11 mouse cellular contexts compared by ENCODE assay signal in genomic region chr4:41761680-41762079, GRCm38 (mm10). TPM values are rescaled to one million over a fixed set of nuclear protein-coding genes. Genes with fewer than 3 reads are reported as not detected.
DNase-seq lines count a peak whose midpoint lies in the region; ATAC-seq and TF ChIP-seq lines count a peak whose summit lies in the region.
"Had no signal": no experiment of that assay in that cellular context is flagged by ENCODE, and none has a peak within 500 bp of the region (broad histone marks: within the 10 kb centered on the region; RNA-seq: fewer than 3 reads in every experiment).

No protein-coding gene starts in this region.

- intact Hi-C loops in heart, adult 2 months (cut with DNase I) = no loop called here
- intact Hi-C loops in left cerebral cortex, postnatal 10 days (cut with DNase I) = no loop called here

- no peaks in the 10 kb centered on the region for H3K9me3 ChIP-seq in lung, postnatal 0 days (ENCODE audit: low read length)
- H3K9me3 ChIP-seq in intestine, embryonic 14.5 days (ENCODE audit: control insufficient read depth, low read length) = no peaks in the 10 kb centered on the region
- H3K9me3 ChIP-seq in neural tube, embryonic 15.5 days (replicated peaks) = no peaks in the 10 kb centered on the region

- ATAC-seq in lung, postnatal 0 days = no peak
- ATAC-seq in intestine, embryonic 14.5 days (replicated peaks; ENCODE audit: low FRiP score, low TSS enrichment, low read depth) = no peak
- no peak for ATAC-seq in neural tube, embryonic 15.5 days (ENCODE audit: low FRiP score)

- H3K27ac ChIP-seq in heart, adult 2 months = peak overlapping the region; percentile 94; the same call in 1 of the 2 replicates
- H3K27ac ChIP-seq in lung, postnatal 0 days (ENCODE audit: low read length) = peak overlapping the region; percentile 92
- peak overlapping the region; percentile 86 for H3K27ac ChIP-seq in intestine, embryonic 14.5 days (ENCODE audit: low read depth)
- peak overlapping the region; percentile 37; the same call in 1 of the 2 replicates for H3K27ac ChIP-seq in neural tube, embryonic 15.5 days (replicated peaks)

- DNase-seq in heart, adult 2 months = no peak
- DNase-seq in heart, adult 11 months = no peak
- DNase-seq in lung, postnatal 0 days (ENCODE audit: low spot score) = peak; percentile 32
- DNase-seq in lung, adult 18-20 months = no peak
- DNase-seq in intestine, embryonic 14.5 days (ENCODE audit: low spot score) = no peak
- no peak for DNase-seq in left cerebral cortex, postnatal 10 days (ENCODE audit: extremely low spot score in 1 of 2, low spot score in 2 of 2)
- DNase-seq in right cerebral cortex, adult 2 months (ENCODE audit: low spot score in 2 of 2) = no peak

- H3K4me3 ChIP-seq in heart, adult 2 months = peak overlapping the region; percentile 54; the same call in 1 of the 2 replicates
- H3K4me3 ChIP-seq in lung, postnatal 0 days (ENCODE audit: low read depth, low read length) = no peak overlapping the region
- H3K4me3 ChIP-seq in intestine, embryonic 14.5 days (ENCODE audit: low read depth, low read length) = peak overlapping the region; percentile 49
- H3K4me3 ChIP-seq in neural tube, embryonic 15.5 days (replicated peaks) = no peak overlapping the region

- H3K4me2 ChIP-seq in lung, postnatal 0 days (replicated peaks; ENCODE audit: low read depth, low read length) = peak overlapping the region; percentile 57
- H3K4me2 ChIP-seq in intestine, embryonic 14.5 days (ENCODE audit: low read length) = peak overlapping the region; percentile 73
- H3K4me2 ChIP-seq in neural tube, embryonic 15.5 days = peak overlapping the region; percentile 55

- H3K36me3 ChIP-seq in heart, adult 2 months (ENCODE audit: control insufficient read depth, insufficient read depth, low read length) = no peaks in the 10 kb centered on the region; the same call in 1 of the 2 replicates
- H3K36me3 ChIP-seq in lung, postnatal 0 days (ENCODE audit: insufficient read depth, low read length) = no peaks in the 10 kb centered on the region
- H3K36me3 ChIP-seq in intestine, embryonic 14.5 days (ENCODE audit: control insufficient read depth, insufficient read depth, low read length) = peaks cover 12% of the 10 kb centered on the region
- peaks cover 7% of the 10 kb centered on the region; the same call in 1 of the 2 replicates for H3K36me3 ChIP-seq in neural tube, embryonic 15.5 days

- peaks cover 6% of the 10 kb centered on the region for H3K4me1 ChIP-seq in heart, adult 2 months (ENCODE audit: control insufficient read depth, insufficient read depth, low read length)
- peaks cover 13% of the 10 kb centered on the region; the same call in 1 of the 2 replicates for H3K4me1 ChIP-seq in lung, postnatal 0 days (ENCODE audit: insufficient read depth, low read depth, low read length)
- peaks cover 29% of the 10 kb centered on the region for H3K4me1 ChIP-seq in intestine, embryonic 14.5 days (replicated peaks; ENCODE audit: control insufficient read depth, insufficient read depth, low read length)
- peaks cover 37% of the 10 kb centered on the region for H3K4me1 ChIP-seq in neural tube, embryonic 15.5 days

- H3K27me3 ChIP-seq in heart, adult 2 months (ENCODE audit: control insufficient read depth, insufficient read depth, low read length) = no peaks in the 10 kb centered on the region
- H3K27me3 ChIP-seq in lung, postnatal 0 days (replicated peaks; ENCODE audit: insufficient read depth, low read length) = no peaks in the 10 kb centered on the region
- H3K27me3 ChIP-seq in intestine, embryonic 14.5 days (replicated peaks; ENCODE audit: control insufficient read depth, insufficient read depth, low read length) = no peaks in the 10 kb centered on the region
- no peaks in the 10 kb centered on the region for H3K27me3 ChIP-seq in neural tube, embryonic 15.5 days (replicated peaks)
- H3K27me3 ChIP-seq: CH12.LX had no signal

- peak overlapping the region; percentile 40; the same call in 1 of the 2 replicates for H3K9ac ChIP-seq in heart, adult 2 months (ENCODE audit: low read depth, low read length)
- H3K9ac ChIP-seq in lung, postnatal 0 days (replicated peaks; ENCODE audit: low read depth) = no peak overlapping the region
- peak overlapping the region; percentile 52 for H3K9ac ChIP-seq in intestine, embryonic 14.5 days (ENCODE audit: low read length)
- 0 out of 2 replicates have a peak overlapping the region, but pooled peaks have one; percentile 14 for H3K9ac ChIP-seq in neural tube, embryonic 15.5 days (replicated peaks)

- no peaks in the 10 kb centered on the region for H3K79me2 ChIP-seq in heart, adult 2 months (replicated peaks; ENCODE audit: control insufficient read depth, insufficient read depth, low read length)

- TF ChIP-seq EP300 in heart, adult 2 months (IDR thresholded peaks at IDR 0.05; ENCODE audit: insufficient read depth, low read depth, low read length) = no peak
- TF ChIP-seq EP300 in lung, postnatal 0 days (IDR thresholded peaks at IDR 0.05) = no peak

- TF ChIP-seq POLR2A in heart, adult 2 months (IDR thresholded peaks at IDR 0.05; ENCODE audit: insufficient read depth, low read depth, low read length) = no peak

- no peak for TF ChIP-seq CTCF in heart, adult 2 months (IDR thresholded peaks at IDR 0.05)
- no peak for TF ChIP-seq CTCF in lung, postnatal 0 days (IDR thresholded peaks at IDR 0.05)

RNA-seq across cellular contexts. Expression of gene Sigmar1, which starts 5.7 kb away (rescaled TPM):
- total RNA-seq in heart, adult 2 months (2021) = 10 to 100 TPM; 19.6 to 20.7 TPM
- 33.2 and 47.7 TPM in 2 replicates for polyA plus RNA-seq in heart, adult 2 months (2012; rRNA removed)
- polyA plus RNA-seq in lung, postnatal 0 days (2015; fragmentation: Nextera tagmentation; extraction: Ambion mirVana) = 43.3 and 43.7 TPM in 2 replicates
- 113 TPM in 2 replicates for polyA plus RNA-seq in intestine, embryonic 14.5 days (2014; fragmentation: Nextera tagmentation; extraction: Ambion mirVana)
- polyA plus RNA-seq in neural tube, embryonic 15.5 days (2015; fragmentation: Nextera tagmentation; extraction: Ambion mirVana) = 92.1 and 97.3 TPM in 2 replicates
- total RNA-seq in left cerebral cortex, postnatal 10 days (2021) = 10 to 100 TPM; 55.8 to 70.4 TPM

RNA-seq across cellular contexts. Expression of gene Galt, which starts 6.7 kb away (rescaled TPM):
- total RNA-seq in heart, adult 2 months (2021) = 10 to 100 TPM; 42.5 to 52.7 TPM
- polyA plus RNA-seq in heart, adult 2 months (2012; rRNA removed) = 136 and 137 TPM in 2 replicates
- 34.3 and 39.7 TPM in 2 replicates for polyA plus RNA-seq in lung, postnatal 0 days (2015; fragmentation: Nextera tagmentation; extraction: Ambion mirVana)
- 44.8 and 47.7 TPM in 2 replicates for polyA plus RNA-seq in intestine, embryonic 14.5 days (2014; fragmentation: Nextera tagmentation; extraction: Ambion mirVana)
- polyA plus RNA-seq in neural tube, embryonic 15.5 days (2015; fragmentation: Nextera tagmentation; extraction: Ambion mirVana) = 48.4 and 54.8 TPM in 2 replicates
- 10 to 100 TPM; 93.6 to 94.7 TPM for total RNA-seq in left cerebral cortex, postnatal 10 days (2021)

RNA-seq across cellular contexts. Expression of gene Ccl27a, which starts 12.4 kb away (rescaled TPM):
- 10 to 100 TPM; 17.7 to 20.2 TPM for total RNA-seq in heart, adult 2 months (2021)
- polyA plus RNA-seq in heart, adult 2 months (2012; rRNA removed) = 23.0 and 23.6 TPM in 2 replicates
- 23.7 and 24.5 TPM in 2 replicates for polyA plus RNA-seq in lung, postnatal 0 days (2015; fragmentation: Nextera tagmentation; extraction: Ambion mirVana)
- 35.0 and 39.3 TPM in 2 replicates for polyA plus RNA-seq in intestine, embryonic 14.5 days (2014; fragmentation: Nextera tagmentation; extraction: Ambion mirVana)
- polyA plus RNA-seq in neural tube, embryonic 15.5 days (2015; fragmentation: Nextera tagmentation; extraction: Ambion mirVana) = 213 and 281 TPM in 2 replicates
- total RNA-seq in left cerebral cortex, postnatal 10 days (2021) = 100 to 1,000 TPM; 263 to 283 TPM

RNA-seq across cellular contexts. Expression of gene Arid3c, which starts 30.7 kb away (rescaled TPM):
- not detected for total RNA-seq in heart, adult 2 months (2021)
- not detected in 2 replicates for polyA plus RNA-seq in heart, adult 2 months (2012; rRNA removed)
- polyA plus RNA-seq in lung, postnatal 0 days (2015; fragmentation: Nextera tagmentation; extraction: Ambion mirVana) = 0.06 TPM in 1 of 2 replicates, not detected in the other
- not detected in 2 replicates for polyA plus RNA-seq in intestine, embryonic 14.5 days (2014; fragmentation: Nextera tagmentation; extraction: Ambion mirVana)
- polyA plus RNA-seq in neural tube, embryonic 15.5 days (2015; fragmentation: Nextera tagmentation; extraction: Ambion mirVana) = 1.1 and 1.6 TPM in 2 replicates
- total RNA-seq in left cerebral cortex, postnatal 10 days (2021) = under 1 TPM; 0.19 to 0.83 TPM
- total RNA-seq: CH12.LX; layer of hippocampus, postnatal 14 days had no signal
- polyA plus RNA-seq: thymus, postnatal 0 days had no signal

RNA-seq across cellular contexts. Expression of gene Dctn3, which starts 38.7 kb away (rescaled TPM):
- 10 to 100 TPM; 68.4 to 75.7 TPM for total RNA-seq in heart, adult 2 months (2021)
- 49.1 and 54.3 TPM in 2 replicates for polyA plus RNA-seq in heart, adult 2 months (2012; rRNA removed)
- 143 and 151 TPM in 2 replicates for polyA plus RNA-seq in lung, postnatal 0 days (2015; fragmentation: Nextera tagmentation; extraction: Ambion mirVana)
- 123 and 124 TPM in 2 replicates for polyA plus RNA-seq in intestine, embryonic 14.5 days (2014; fragmentation: Nextera tagmentation; extraction: Ambion mirVana)
- polyA plus RNA-seq in neural tube, embryonic 15.5 days (2015; fragmentation: Nextera tagmentation; extraction: Ambion mirVana) = 271 and 320 TPM in 2 replicates
- 100 to 1,000 TPM; 181 to 196 TPM for total RNA-seq in left cerebral cortex, postnatal 10 days (2021)

Comparison
In these comparisons a context has a peak if more than half of its experiments do, and no peak if none do; other contexts are left out.
1. H3K27ac ChIP-seq: peak in every context shown above with its lines; median percentile 94 in heart, adult 2 months; 92 in lung, postnatal 0 days; 86 in intestine, embryonic 14.5 days; 37 in neural tube, embryonic 15.5 days.
2. H3K4me3 ChIP-seq: peak in heart, adult 2 months (single experiment) and intestine, embryonic 14.5 days (single experiment); none in lung, postnatal 0 days (single experiment) and neural tube, embryonic 15.5 days (single experiment).
3. Peak in every context shown above with its lines, with median percentiles within 50 percentile points of each other: H3K4me2 ChIP-seq.